Mouse (Mus musculus) liver, embryonic 16.5 days (tissue): ENCODE measurements around the gene Tmem269. TPM values are rescaled to one million over a fixed set of nuclear protein-coding genes. Genes with fewer than 3 reads are reported as not detected.

Experiments
- ATAC-seq: fragments of 200-750 bp; cut with Nextera tagmentation; 2 replicates; pipeline ENCODE4 v1.8.0; 2017; ENCODE audit warnings: low read depth, mild to moderate bottlenecking, moderate number of reproducible peaks, moderate library complexity
- H3K27ac ChIP-seq: fragments of 300-500 bp; sonication (generic); 2 replicates; pipeline ENCODE4 v1.5.1; 2014; ENCODE audit warnings: mild to moderate bottlenecking, low read length
- H3K27me3 ChIP-seq: fragments of 300-500 bp; sonication (generic); 2 replicates; pipeline ENCODE4 v1.6.1; 2014; ENCODE audit warnings: low read depth, low read length, mixed read lengths; ENCODE audit not compliant: control insufficient read depth, insufficient read depth
- H3K36me3 ChIP-seq: fragments of 300-500 bp; sonication (generic); 2 replicates; pipeline ENCODE4 v1.6.1; 2014; ENCODE audit warnings: mild to moderate bottlenecking; ENCODE audit not compliant: control insufficient read depth, insufficient read depth
- H3K4me1 ChIP-seq: fragments of 300-500 bp; sonication (generic); 2 replicates; pipeline ENCODE4 v1.6.1; 2014; ENCODE audit warnings: low read depth, low read length, mixed read lengths; ENCODE audit not compliant: control insufficient read depth
- H3K4me2 ChIP-seq: fragments of 300-500 bp; sonication (generic); 2 replicates; pipeline ENCODE4 v1.6.1; 2014; ENCODE audit warnings: low read depth, low read length, mixed read lengths
- H3K4me3 ChIP-seq: fragments of 300-500 bp; sonication (generic); 2 replicates; pipeline ENCODE4 v1.5.1; 2014; ENCODE audit warnings: low read depth, mild to moderate bottlenecking, low read length
- H3K9ac ChIP-seq: fragments of 300-500 bp; sonication (generic); 2 replicates; pipeline ENCODE4 v1.6.1; 2014; ENCODE audit warnings: low read depth, low read length
- H3K9me3 ChIP-seq: fragments of 300-500 bp; sonication (generic); replicated peaks from 2 replicates; pipeline ENCODE4 v1.6.1; 2016; ENCODE audit warnings: low read length; ENCODE audit not compliant: control insufficient read depth
- WGBS: fragments of 180-500 bp; shearing (Covaris S2); extraction: QIAGEN DNeasy Blood & Tissue Kit; methylation state at CpG from one replicate; pipeline ENCODE4 v1.1.7; 2014; ENCODE audit not compliant: insufficient replicate concordance; 5-methylcytosine and 5-hydroxymethylcytosine counted together
- polyA plus RNA-seq: library from polyadenylated mRNA; unstranded; fragments of >200 nt; fragmentation: Nextera tagmentation; extraction: Ambion mirVana; gene quantifications from 2 replicates; pipeline ENCODE4 v1.2.1, GENCODE M21; 2015

Tmem269 gene
- polyA plus RNA-seq, 1 experiment from 2014 or later = not detected

- Histone ChIP-seq H3K4me1 (peaks cover 5% of the 10 kb centered on the region), H3K9ac (no peak overlapping the region), H3K27me3 (no peaks in the 10 kb centered on the region), H3K9me3 (no peaks in the 10 kb centered on the region), H3K36me3 (peaks cover 67% of the 10 kb centered on the region), H3K4me3 (no peak overlapping the region), H3K4me2 (no peak overlapping the region), H3K27ac (no peak overlapping the region)
- 64% methylated on average over 18 of the region's 18 CpGs for WGBS
- ATAC-seq = no peak
Measured at GRCm38 (mm10) chr4:119178331-119178730, 39.7 kb downstream of the Tmem269 start.

- Histone ChIP-seq H3K27ac (no peak overlapping the region), H3K4me3 (no peak overlapping the region), H3K4me2 (no peak overlapping the region), H3K36me3 (peaks cover 61% of the 10 kb centered on the region), H3K27me3 (no peaks in the 10 kb centered on the region), H3K9ac (no peak overlapping the region), H3K9me3 (no peaks in the 10 kb centered on the region), H3K4me1 (peaks cover 11% of the 10 kb centered on the region)
- 67% methylated on average over 5 of the region's 5 CpGs for WGBS
- no peak for ATAC-seq
Measured at GRCm38 (mm10) chr4:119177702-119178101, 40.3 kb downstream of the Tmem269 start.

- Histone ChIP-seq H3K9me3 (no peaks in the 10 kb centered on the region), H3K9ac (peak within 1 kb of the TSS; percentile 91), H3K36me3 (peaks cover 24% of the 10 kb centered on the region), H3K4me1 (peaks cover 11% of the 10 kb centered on the region), H3K4me2 (peak within 1 kb of the TSS; percentile 91), H3K4me3 (peak within 1 kb of the TSS; percentile 81), H3K27me3 (no peaks in the 10 kb centered on the region), H3K27ac (peak within 1 kb of the TSS; percentile 76)
- ATAC-seq = peak; percentile 99
- WGBS = under 1% methylated on average over 40 of the region's 40 CpGs
Measured at GRCm38 (mm10) chr4:119173851-119174453, 44.1 kb downstream of the Tmem269 start, which contains the start of gene Zfp691. TSS of gene Zfp691 (minus strand) at chr4:119174195.

GRCm38 (mm10) chr4:119172919-119173650 lies 44.9 kb downstream of the Tmem269 start:
- Histone ChIP-seq H3K27ac (peak overlapping the region; percentile 76), H3K4me1 (peaks cover 11% of the 10 kb centered on the region), H3K27me3 (no peaks in the 10 kb centered on the region), H3K36me3 (peaks cover 16% of the 10 kb centered on the region), H3K9me3 (no peaks in the 10 kb centered on the region), H3K4me2 (peak overlapping the region; percentile 91), H3K4me3 (peak overlapping the region; percentile 81), H3K9ac (peak overlapping the region; percentile 91)
- WGBS = 24% methylated on average over 18 of the region's 18 CpGs
- no peak for ATAC-seq

GRCm38 (mm10) chr4:119167663-119168062 lies 50.4 kb downstream of the Tmem269 start:
- peaks cover 3% of the 10 kb centered on the region for H3K4me1 ChIP-seq
- ATAC-seq = no peak
- H3K9ac ChIP-seq = no peak overlapping the region
- H3K9me3 ChIP-seq = no peaks in the 10 kb centered on the region
- H3K27me3 ChIP-seq = no peaks in the 10 kb centered on the region
- H3K27ac ChIP-seq = no peak overlapping the region
- no peak overlapping the region for H3K4me3 ChIP-seq
- WGBS = 3% methylated on average over 4 of the region's 4 CpGs
- H3K36me3 ChIP-seq = no peaks in the 10 kb centered on the region; the same call in 1 of the 2 replicates
- H3K4me2 ChIP-seq = no peak overlapping the region

- WGBS = 64% methylated on average over 4 of the region's 4 CpGs
- no peaks in the 10 kb centered on the region for H3K9me3 ChIP-seq
Measured at GRCm38 (mm10) chr4:119167068-119167467, 50.9 kb downstream of the Tmem269 start.

GRCm38 (mm10) chr4:119165916-119166315 lies 52.1 kb downstream of the Tmem269 start:
- WGBS = 27% methylated on average over 7 of the region's 7 CpGs
- Histone ChIP-seq H3K9ac (no peak overlapping the region), H3K9me3 (no peaks in the 10 kb centered on the region), H3K4me2 (no peak overlapping the region), H3K4me3 (no peak overlapping the region), H3K27ac (no peak overlapping the region), H3K27me3 (no peaks in the 10 kb centered on the region), H3K4me1 (no peaks in the 10 kb centered on the region; the same call in 1 of the 2 replicates), H3K36me3 (no peaks in the 10 kb centered on the region; the same call in 1 of the 2 replicates)
- ATAC-seq = no peak

More at GRCm38 (mm10) chr4:119167068-119167467, 50.9 kb downstream of the Tmem269 start:
- Histone ChIP-seq H3K4me1 (no peaks in the 10 kb centered on the region; the same call in 1 of the 2 replicates), H3K9ac (no peak overlapping the region), H3K4me3 (no peak overlapping the region), H3K36me3 (no peaks in the 10 kb centered on the region; the same call in 1 of the 2 replicates), H3K4me2 (no peak overlapping the region), H3K27ac (no peak overlapping the region), H3K27me3 (no peaks in the 10 kb centered on the region)
- no peak for ATAC-seq

- Histone ChIP-seq H3K4me1 (no peaks in the 10 kb centered on the region; the same call in 1 of the 2 replicates), H3K4me3 (no peak overlapping the region), H3K27me3 (no peaks in the 10 kb centered on the region), H3K27ac (no peak overlapping the region), H3K36me3 (no peaks in the 10 kb centered on the region), H3K9ac (no peak overlapping the region), H3K4me2 (no peak overlapping the region), H3K9me3 (no peaks in the 10 kb centered on the region)
- no peak for ATAC-seq
- WGBS = 58% methylated on average over 4 of the region's 4 CpGs
Measured at GRCm38 (mm10) chr4:119162990-119163389, 55.0 kb downstream of the Tmem269 start.

GRCm38 (mm10) chr4:119161358-119161757 lies 56.7 kb downstream of the Tmem269 start:
- Histone ChIP-seq H3K27ac (no peak overlapping the region), H3K9me3 (no peaks in the 10 kb centered on the region), H3K36me3 (no peaks in the 10 kb centered on the region), H3K27me3 (no peaks in the 10 kb centered on the region), H3K9ac (no peak overlapping the region), H3K4me3 (no peak overlapping the region), H3K4me1 (no peaks in the 10 kb centered on the region), H3K4me2 (no peak overlapping the region)
- WGBS = 60% methylated on average over 3 of the region's 3 CpGs
- ATAC-seq = no peak
